Mouse (Mus musculus): Measurements from ENCODE around the gene Gm4847.

Gene Gm4847

GRCm38 (mm10) chr1:166647593-166647992 lies at the start of gene Gm4847:
TSS of gene Gm4847 (minus strand) at chr1:166647693.
- DNase-seq (ENCODE audit: low spot score) = no peak

- no peak for DNase-seq (ENCODE audit: low spot score)
These were observed 34.3 kb upstream of the Gm4847 start, which contains the start of gene Fmo9 for GRCm38 (mm10) chr1:166681745-166682144. TSS of gene Fmo9 (minus strand) at chr1:166681845.

- no peak for DNase-seq (ENCODE audit: low spot score)
These were observed 21.8 kb upstream of the Gm4847 start for GRCm38 (mm10) chr1:166669264-166669663.

- DNase-seq (ENCODE audit: low spot score) = no peak
These were observed 13.3 kb upstream of the Gm4847 start for GRCm38 (mm10) chr1:166660800-166661199.
